Mouse (Mus musculus): ENCODE measurements around the gene Txnrd2.

GRCm38 (mm10) chr16:18459955-18460370 is 33.8 kb downstream of the Txnrd2 start:
- TF ChIP-seq HCFC1 (IDR thresholded peaks at IDR 0.05; ENCODE audit: borderline replicate concordance, insufficient read depth, low read length) (no peak), ZNF384 (IDR thresholded peaks at IDR 0.05; ENCODE audit: low read depth, low read length) (no peak)

Data from ES-E14 (cell line).